Mouse (Mus musculus) layer of hippocampus, postnatal 14 days (tissue): ENCODE measurements at regions not wholly inside any gene's neighbourhood (a gene's known extent, or its start where the extent isn't known, plus 50 kb on each side); places are given as distances from the start of the nearest gene placed in this dataset.

Experiments
- DNase-seq, 2 experiments: peaks; one replicate each; pipeline ENCODE4 v3.0.0; 2021 to 2022; ENCODE audit warnings: low spot score in 2 of 2, mixed read lengths in 1 of 2

DNA sequence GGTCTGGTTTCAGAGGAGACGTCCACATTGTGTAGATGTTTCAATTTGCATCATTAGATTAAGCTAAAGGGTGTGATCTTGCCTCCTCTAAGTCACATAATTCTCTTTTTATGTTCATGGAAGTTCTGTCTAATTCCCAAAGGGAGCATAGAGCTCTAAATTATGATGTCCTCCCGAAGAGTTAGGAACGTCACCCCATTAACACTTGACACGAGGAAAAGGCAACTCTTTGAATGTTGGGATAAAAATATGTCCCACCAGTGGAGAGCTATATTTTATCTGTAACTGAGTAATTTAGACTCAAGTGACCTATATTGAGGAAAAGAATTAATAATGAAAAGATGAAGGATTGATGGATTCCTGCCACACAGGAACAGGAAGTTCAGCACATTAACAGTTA lies 69.2 kb upstream of the Fam19a1 start:
- no peak for DNase-seq

DNA sequence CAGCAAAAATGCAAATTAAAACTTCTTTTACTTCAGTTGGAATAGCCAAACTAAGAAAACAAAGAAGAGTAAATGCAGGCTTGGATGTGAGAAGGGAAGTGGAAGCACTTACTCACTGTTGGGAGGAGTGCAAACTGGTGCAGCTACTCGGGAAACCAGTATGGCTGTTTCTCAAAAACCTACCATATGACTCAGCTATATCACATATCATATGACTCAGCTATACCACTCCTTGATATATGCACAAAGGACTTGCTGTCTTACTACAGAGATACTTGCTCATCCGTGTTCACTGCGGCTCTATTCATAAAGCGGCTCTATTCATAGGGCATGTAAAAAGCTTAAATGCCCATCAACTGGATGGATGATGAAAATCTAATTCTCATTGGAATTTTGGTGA lies 59.5 kb upstream of the Fam19a1 start:
- DNase-seq: no peak

DNA sequence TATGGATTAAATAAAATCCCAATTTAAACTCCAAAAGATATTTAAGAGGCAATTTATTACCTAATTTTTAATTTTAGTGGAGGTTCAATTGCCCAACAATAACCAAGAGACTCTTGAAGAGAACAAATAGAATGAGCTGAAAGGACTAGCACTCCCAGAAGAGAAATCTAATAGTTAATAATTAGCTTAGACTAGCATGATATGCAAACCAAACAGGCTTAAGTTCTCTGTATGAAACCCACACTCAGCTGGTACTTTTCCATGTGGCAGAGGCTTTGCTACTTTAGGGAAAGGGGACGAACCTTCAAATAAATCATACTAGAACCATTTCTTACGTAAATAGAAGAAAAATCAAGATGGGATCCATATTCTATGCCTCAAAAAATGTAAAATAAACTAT lies 55.9 kb upstream of the Fam19a1 start:
- no peak for DNase-seq

DNA sequence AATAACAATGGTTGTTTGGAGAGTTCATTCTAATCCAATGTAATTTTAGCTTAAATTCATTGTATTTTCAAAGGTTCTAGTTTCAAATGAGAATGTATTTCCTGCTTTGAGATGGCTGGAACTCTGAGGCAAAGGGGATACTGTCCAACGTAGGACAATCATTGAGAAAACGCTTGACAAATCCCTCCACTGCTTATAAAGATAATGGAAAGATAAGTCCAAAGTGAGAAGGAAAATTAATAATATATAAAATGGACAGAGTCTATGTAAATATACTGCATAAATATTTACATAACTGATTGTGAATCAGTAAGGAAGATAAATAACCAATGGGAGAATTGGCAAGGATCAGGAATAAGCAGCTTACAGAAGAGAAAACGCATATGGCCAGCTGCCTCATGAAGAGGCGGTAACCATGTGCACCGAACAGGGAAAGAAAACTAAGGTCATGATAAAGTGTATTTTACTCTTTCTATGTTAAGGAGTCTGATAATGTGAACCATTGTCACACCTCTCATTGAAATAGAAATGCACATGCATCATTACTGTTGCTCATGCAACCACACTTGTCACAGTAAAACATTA lies 55.3 kb upstream of the Fam19a1 start:
- DNase-seq: peak in 1 of 2 experiments; percentile 8

DNA sequence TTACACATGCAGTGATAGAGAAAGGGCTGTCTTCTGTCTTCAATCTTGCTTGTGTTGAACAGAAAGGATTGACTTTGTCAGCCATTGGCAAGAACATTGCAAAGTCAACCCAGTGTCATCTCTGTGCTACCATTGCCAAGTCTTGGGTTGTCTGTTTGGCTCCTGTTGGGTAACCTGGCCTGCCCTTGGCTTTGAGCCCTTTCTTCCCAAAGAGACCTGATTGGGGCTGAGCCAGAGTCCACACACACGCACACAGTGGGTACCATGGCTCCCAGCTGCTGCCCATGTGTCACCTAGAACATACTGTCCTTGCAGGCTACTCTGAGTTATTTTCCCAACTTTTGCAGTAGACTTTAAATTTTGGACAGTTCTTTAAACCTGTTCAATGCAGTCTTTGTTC lies 51.0 kb upstream of the Fam19a1 start:
- DNase-seq: no peak
